Mouse (Mus musculus): ENCODE data around the gene Ppox. TPM values are rescaled to one million over a fixed set of nuclear protein-coding genes. Genes with fewer than 3 reads are reported as not detected.

The Ppox gene
- polyA plus RNA-seq, 1 experiment from 2014 or later: 59.8 TPM

DNA sequence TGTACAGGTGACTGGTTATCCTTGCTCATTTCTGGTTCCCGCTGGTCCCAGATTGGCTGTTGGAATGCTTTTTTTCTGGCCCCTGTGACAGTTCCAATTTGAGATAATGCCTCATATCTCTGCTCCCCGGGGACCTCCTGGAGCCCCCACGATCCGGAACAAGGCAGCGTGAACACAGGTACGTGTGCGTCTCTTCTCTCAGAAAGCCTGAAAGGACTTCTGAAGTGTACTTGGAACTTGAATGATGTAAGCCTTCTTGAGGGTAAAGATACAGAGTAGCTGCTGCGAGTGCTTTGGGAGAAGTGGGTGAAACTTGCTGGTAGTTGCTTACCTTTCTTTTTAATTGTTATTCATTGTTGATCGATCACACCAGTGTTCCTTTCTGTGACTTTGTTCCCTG, 9.8 kb downstream of the Ppox start:
- WGBS: 37% methylated on average over 9 of the region's 9 CpGs

DNA sequence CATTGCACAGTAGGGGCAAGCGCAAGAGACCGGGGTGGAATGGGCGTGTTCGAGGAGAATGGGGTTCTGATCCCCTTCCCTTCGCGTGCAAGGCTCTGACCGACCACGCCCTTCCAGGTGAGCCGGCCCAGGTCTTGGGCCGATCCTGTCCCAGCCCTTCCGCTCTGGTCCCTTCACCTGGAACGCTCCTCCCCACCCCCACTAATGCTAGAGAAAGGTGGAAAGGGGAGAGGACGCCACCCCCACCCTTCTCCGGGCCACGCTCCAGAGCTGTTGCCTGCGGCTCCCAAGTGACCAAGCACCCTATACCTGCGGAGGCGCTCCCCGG, 10.4 kb downstream of the Ppox start:
- H3K4me3 ChIP-seq: peak overlapping the region; percentile 86
- H3K36me3 ChIP-seq: peaks cover 38% of the 10 kb centered on the region
- peaks cover 21% of the 10 kb centered on the region for H3K4me1 ChIP-seq
- no peaks in the 10 kb centered on the region for H3K9me3 ChIP-seq
- DNase-seq (ENCODE audit: low spot score): no peak
- WGBS: 0% methylated on average over 19 of the region's 19 CpGs
- no peaks in the 10 kb centered on the region for H3K27me3 ChIP-seq (ENCODE audit: insufficient read depth, poor library complexity, severe bottlenecking)
- H3K27ac ChIP-seq: peak overlapping the region; percentile 92

More for the DNA sequence above, 9.8 kb downstream of the Ppox start:
- H3K9me3 ChIP-seq: no peaks in the 10 kb centered on the region
- H3K36me3 ChIP-seq: peaks cover 45% of the 10 kb centered on the region
- peak overlapping the region; percentile 92 for H3K27ac ChIP-seq
- peaks cover 22% of the 10 kb centered on the region for H3K4me1 ChIP-seq
- H3K4me3 ChIP-seq: peak overlapping the region; percentile 86
- no peak for DNase-seq (ENCODE audit: low spot score)
- H3K27me3 ChIP-seq (ENCODE audit: insufficient read depth, poor library complexity, severe bottlenecking): no peaks in the 10 kb centered on the region

DNA sequence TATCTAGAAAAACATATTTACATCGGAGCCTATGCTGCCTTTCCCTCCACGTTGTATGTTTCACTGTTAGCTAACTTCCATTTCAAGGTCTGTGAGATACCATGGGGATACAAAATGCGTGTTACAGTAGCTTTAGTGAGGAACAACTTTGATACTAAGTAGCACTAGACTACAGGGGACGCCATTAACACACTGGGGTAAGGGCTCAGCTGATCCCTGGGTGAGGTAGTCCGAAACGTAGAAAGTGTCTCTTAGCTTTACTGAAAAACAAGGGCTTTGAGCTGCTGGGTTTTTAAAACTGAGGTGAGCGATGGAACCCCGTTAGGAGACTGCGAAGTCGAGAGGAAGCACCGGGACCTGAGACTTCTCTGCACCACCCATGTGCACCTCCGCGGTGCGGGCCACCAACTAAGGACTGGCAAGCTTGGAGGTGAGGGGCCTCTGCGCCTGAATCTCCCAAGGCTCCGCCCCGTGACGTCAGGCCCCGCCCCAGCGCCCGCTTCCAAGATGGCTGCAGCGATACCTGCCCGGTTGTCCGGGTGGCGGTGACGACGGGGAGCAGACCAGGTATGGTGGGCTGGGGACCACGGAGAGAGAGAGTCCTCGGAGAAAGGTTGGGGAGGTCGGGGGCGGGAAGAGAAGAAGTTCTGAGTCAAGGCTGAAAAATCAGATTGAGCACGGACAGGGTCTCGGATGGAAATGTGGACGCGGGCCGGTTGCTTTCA, 11.0 kb downstream of the Ppox start, which contains the start of gene B4galt3:
B4galt3 (plus strand) TSS at position 481 of the 725 bp plus-strand sequence.
- peak within 1 kb of the TSS; percentile 92 for H3K27ac ChIP-seq
- H3K4me1 ChIP-seq: peaks cover 21% of the 10 kb centered on the region
- DNase-seq (ENCODE audit: low spot score): peak; percentile 97
- no peaks in the 10 kb centered on the region for H3K9me3 ChIP-seq
- peaks cover 33% of the 10 kb centered on the region for H3K36me3 ChIP-seq
- no peaks in the 10 kb centered on the region for H3K27me3 ChIP-seq (ENCODE audit: insufficient read depth, poor library complexity, severe bottlenecking)
- peak within 1 kb of the TSS; percentile 86 for H3K4me3 ChIP-seq
- 3% methylated on average over 36 of the region's 36 CpGs for WGBS

DNA sequence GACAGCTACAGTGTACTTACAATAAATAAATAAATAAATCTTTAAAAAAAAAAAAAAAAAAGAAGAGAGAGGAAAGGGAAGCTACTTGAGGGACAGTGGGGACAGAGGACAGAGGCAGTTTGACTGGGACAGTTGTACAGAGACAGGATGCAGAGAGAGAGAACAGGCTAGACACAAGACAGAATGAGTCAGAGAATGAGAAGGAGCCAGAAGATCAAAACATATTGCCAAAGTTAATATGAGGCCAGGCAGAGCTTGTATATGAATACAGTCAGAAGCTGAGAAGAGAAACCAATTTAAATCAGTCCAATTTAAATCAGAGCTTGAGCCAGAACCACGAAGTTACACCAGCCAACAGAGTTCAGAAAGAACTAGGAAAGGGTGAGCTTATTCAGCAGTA, 12.6 kb downstream of the Ppox start:
- Histone ChIP-seq H3K9me3 (no peaks in the 10 kb centered on the region), H3K27me3 (ENCODE audit: insufficient read depth, poor library complexity, severe bottlenecking) (no peaks in the 10 kb centered on the region), H3K27ac (no peak overlapping the region), H3K4me3 (no peak overlapping the region), H3K36me3 (peaks cover 16% of the 10 kb centered on the region), H3K4me1 (peaks cover 27% of the 10 kb centered on the region)
- DNase-seq (ENCODE audit: low spot score): no peak
- 59% methylated on average over 1 of the region's 1 CpGs for WGBS

DNA sequence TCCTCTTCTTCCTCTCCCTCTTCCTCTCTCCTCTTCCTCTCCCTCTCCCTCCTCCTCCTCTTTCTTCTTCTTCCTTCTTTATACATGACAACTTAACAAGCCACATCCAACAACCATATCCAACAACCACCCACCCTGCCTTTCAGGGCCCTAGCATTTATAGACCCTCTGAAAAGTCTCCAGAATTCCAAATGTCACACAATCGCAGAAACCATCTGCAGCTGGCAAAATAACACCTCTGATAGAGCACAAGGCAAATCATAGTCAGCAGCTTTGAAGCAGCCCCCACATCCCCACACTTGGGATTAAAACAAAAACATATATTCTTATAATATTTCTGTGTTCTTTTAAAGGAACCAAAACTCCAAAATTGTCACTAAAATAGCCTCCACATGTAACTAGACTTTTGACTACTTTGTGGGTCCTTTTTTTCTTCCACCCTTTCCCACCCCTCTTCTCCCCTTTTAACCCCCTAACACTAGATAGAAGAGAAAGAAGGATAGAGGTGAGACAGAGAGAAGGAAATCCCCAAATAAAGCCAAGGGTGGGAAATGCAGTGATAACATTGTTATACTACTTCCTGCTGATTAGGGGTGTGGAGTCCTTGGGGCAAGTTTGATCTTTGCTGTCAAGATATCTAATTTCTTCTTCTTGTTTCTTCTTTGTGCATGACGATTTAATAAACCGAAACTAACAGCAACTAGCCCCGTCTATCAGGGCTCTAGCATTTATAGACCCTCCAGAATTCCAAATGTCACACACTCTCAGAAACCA, 14.8 kb downstream of the Ppox start:
- Histone ChIP-seq H3K4me1 (peaks cover 33% of the 10 kb centered on the region), H3K9me3 (no peaks in the 10 kb centered on the region), H3K36me3 (no peaks in the 10 kb centered on the region), H3K27me3 (ENCODE audit: insufficient read depth, poor library complexity, severe bottlenecking) (no peaks in the 10 kb centered on the region), H3K27ac (no peak overlapping the region), H3K4me3 (no peak overlapping the region)
- DNase-seq (ENCODE audit: low spot score): no peak
- WGBS: 58% methylated on average over 4 of the region's 4 CpGs

DNA sequence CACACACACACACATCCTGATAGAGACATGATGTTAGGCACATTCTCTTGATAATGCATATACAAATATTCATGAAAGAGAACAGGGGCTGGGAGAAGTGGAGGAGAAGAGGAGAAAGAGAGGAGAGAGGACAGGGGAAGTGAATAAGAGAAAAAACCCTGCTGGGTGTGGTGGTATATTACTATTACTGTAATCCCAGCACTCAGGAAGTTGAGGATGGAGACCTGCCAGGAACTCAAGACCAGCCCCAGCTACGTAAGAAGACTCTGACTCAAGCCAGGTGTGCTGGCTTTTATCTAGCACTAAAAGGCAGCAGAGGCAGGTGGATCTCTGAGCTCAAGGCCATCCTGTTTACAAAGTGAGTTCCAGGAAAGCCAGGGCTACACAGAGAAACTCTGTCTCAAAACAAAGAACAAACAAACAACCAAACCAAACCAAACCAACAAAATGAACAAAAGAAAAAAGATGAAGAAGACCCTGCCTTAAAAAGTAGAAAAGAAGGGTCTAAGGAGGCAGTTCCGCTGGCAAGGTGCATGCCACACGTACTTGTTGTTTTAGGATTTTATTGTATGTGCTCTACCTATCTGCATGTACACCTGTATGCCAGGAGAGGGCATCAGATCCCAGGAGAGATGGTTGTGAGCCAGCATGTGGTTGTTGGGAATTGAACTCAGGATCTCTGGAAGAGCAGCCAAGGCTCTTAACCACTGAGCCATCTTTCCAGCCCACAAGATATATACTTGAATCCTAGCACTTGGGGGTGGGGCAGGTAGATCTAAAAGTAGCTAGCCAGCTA, 17.1 kb downstream of the Ppox start:
- H3K9me3 ChIP-seq: no peaks in the 10 kb centered on the region
- H3K4me1 ChIP-seq: peaks cover 25% of the 10 kb centered on the region
- H3K27me3 ChIP-seq (ENCODE audit: insufficient read depth, poor library complexity, severe bottlenecking): no peaks in the 10 kb centered on the region
- H3K27ac ChIP-seq: peak overlapping the region; percentile 79
- WGBS: 77% methylated on average over 3 of the region's 3 CpGs
- no peak for DNase-seq (ENCODE audit: low spot score)
- no peak overlapping the region for H3K4me3 ChIP-seq
- no peaks in the 10 kb centered on the region for H3K36me3 ChIP-seq

DNA sequence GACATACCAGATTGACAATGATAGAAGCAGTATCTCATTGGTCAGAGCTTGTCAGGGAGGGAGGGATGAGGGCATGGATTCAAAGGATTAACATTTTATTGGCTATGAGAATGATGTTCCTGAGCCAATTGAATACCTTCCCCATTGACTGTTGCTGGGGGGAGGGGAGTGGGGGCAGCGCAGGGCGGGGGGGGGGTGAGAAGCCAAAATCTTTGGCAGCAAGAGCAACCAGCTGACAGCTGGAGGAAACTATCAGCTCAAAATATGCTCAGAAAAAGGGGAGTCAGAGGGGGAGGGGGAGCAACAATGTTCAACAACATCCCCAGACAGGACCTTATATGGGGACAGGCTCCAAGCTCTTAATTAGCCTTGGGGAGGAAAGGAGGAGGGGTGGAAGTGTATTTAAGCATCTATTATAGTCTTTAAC, 17.8 kb downstream of the Ppox start:
- no peak for DNase-seq (ENCODE audit: low spot score)
- peaks cover 29% of the 10 kb centered on the region for H3K4me1 ChIP-seq
- 0% methylated on average over 2 of the region's 2 CpGs for WGBS
- H3K27me3 ChIP-seq (ENCODE audit: insufficient read depth, poor library complexity, severe bottlenecking): no peaks in the 10 kb centered on the region
- H3K9me3 ChIP-seq: no peaks in the 10 kb centered on the region
- no peaks in the 10 kb centered on the region for H3K36me3 ChIP-seq
- H3K4me3 ChIP-seq: peak overlapping the region; percentile 49
- peak overlapping the region; percentile 79 for H3K27ac ChIP-seq

DNA sequence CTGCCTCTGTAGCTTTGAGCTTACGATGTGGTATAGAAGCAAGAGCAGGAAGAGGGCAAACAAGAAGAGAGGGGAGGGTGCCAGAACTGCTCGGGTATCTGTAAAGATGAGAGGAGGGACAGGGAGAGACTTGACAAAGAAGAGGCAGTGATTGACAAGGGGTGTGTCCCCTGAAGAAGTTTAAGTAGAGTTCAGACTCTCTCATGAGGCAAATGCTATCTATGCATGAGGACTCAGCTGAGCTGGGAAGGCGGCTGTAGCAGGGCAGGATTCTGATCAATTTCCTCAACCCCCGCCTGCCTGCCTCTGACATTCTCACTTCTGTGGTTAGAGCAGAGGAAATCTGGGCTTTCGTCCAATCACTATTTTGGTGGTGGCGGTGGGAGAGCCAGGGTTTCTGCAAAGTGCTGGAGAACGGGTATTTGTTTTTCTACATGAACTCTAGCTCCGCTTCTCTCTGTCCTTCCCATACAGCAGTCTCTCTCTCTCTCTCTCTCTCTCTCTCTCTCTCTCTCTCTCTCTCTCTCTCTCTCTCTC, 18.3 kb downstream of the Ppox start:
- H3K4me3 ChIP-seq: peak overlapping the region; percentile 49
- no peaks in the 10 kb centered on the region for H3K36me3 ChIP-seq
- H3K27ac ChIP-seq: peak overlapping the region; percentile 79
- 4% methylated on average over 8 of the region's 8 CpGs for WGBS
- no peaks in the 10 kb centered on the region for H3K27me3 ChIP-seq (ENCODE audit: insufficient read depth, poor library complexity, severe bottlenecking)
- H3K4me1 ChIP-seq: peaks cover 29% of the 10 kb centered on the region
- no peak for DNase-seq (ENCODE audit: low spot score)
- no peaks in the 10 kb centered on the region for H3K9me3 ChIP-seq

DNA sequence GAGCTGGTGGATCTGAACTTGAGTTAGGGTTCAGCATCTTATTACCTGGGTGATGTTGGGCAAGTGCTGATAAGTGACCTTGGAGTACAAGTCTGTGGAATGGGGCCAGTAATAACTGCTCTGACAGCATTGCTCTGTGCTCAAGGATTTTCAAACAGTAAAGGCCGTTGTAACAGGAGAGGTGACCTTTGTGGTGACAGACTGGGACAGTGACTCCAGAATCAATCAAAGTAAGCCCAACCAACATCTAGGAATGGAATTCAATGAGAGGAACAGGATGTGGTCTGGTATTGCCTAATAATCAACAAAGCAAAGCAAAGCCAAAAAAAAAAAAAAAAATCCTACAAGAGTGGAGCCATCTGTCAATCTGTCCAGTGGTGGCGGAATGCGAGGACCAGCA, 20.7 kb downstream of the Ppox start:
- Histone ChIP-seq H3K36me3 (no peaks in the 10 kb centered on the region), H3K9me3 (no peaks in the 10 kb centered on the region), H3K4me3 (no peak overlapping the region), H3K27ac (no peak overlapping the region), H3K27me3 (ENCODE audit: insufficient read depth, poor library complexity, severe bottlenecking) (no peaks in the 10 kb centered on the region), H3K4me1 (peaks cover 29% of the 10 kb centered on the region)
- 71% methylated on average over 3 of the region's 3 CpGs for WGBS
- DNase-seq (ENCODE audit: low spot score): no peak

DNA sequence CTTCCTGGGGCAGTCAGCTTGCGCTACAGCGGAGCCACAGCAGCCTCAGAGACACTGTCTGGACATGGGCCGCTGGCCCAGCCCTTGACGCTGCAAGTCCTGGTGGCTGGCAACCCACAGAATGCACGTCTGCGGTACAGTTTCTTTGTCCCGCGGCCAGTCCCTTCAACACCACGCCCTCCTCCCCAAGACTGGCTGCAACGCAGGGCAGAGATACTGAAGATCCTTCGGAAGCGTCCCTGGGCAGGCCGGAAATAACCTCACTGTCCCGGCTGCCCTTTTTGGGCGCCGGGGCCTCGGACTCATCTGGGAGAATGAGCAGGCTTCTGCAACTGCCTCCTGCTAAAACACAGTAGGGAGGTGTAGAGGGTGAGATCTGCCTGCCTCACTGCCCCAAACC, 22.1 kb downstream of the Ppox start:
- 53% methylated on average over 17 of the region's 17 CpGs for WGBS
- Histone ChIP-seq H3K9me3 (no peaks in the 10 kb centered on the region), H3K27me3 (ENCODE audit: insufficient read depth, poor library complexity, severe bottlenecking) (no peaks in the 10 kb centered on the region), H3K4me1 (peaks cover 28% of the 10 kb centered on the region), H3K4me3 (peak overlapping the region; percentile 15; the same call in 1 of the 2 replicates), H3K36me3 (peaks cover 4% of the 10 kb centered on the region; the same call in 1 of the 2 replicates), H3K27ac (peak overlapping the region; percentile 56)
- no peak for DNase-seq (ENCODE audit: low spot score)

DNA sequence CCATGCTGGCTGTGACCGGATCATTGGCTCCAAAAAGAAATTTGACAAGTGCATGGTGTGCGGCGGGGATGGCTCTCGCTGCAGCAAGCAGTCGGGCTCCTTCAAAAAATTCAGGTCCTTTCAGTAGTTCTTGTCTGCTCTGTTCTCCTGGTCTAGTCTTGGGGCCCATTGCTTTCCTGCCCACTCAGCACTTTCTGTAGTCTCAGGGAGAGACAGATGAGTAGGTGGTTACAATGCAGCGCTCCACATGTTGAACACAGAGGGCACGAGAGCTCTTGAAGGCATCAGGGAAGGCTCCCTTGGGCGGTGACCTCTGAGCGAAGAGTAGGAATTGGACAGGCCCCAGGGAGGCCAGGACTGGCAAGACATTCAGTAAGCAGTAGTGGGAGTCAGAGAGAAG, 23.2 kb downstream of the Ppox start:
- no peak overlapping the region for H3K27ac ChIP-seq
- WGBS: 78% methylated on average over 9 of the region's 9 CpGs
- DNase-seq (ENCODE audit: low spot score): no peak
- no peaks in the 10 kb centered on the region for H3K27me3 ChIP-seq (ENCODE audit: insufficient read depth, poor library complexity, severe bottlenecking)
- H3K4me1 ChIP-seq: peaks cover 19% of the 10 kb centered on the region
- H3K36me3 ChIP-seq: peaks cover 4% of the 10 kb centered on the region; the same call in 1 of the 2 replicates
- no peak overlapping the region; the same call in 1 of the 2 replicates for H3K4me3 ChIP-seq
- H3K9me3 ChIP-seq: no peaks in the 10 kb centered on the region

DNA sequence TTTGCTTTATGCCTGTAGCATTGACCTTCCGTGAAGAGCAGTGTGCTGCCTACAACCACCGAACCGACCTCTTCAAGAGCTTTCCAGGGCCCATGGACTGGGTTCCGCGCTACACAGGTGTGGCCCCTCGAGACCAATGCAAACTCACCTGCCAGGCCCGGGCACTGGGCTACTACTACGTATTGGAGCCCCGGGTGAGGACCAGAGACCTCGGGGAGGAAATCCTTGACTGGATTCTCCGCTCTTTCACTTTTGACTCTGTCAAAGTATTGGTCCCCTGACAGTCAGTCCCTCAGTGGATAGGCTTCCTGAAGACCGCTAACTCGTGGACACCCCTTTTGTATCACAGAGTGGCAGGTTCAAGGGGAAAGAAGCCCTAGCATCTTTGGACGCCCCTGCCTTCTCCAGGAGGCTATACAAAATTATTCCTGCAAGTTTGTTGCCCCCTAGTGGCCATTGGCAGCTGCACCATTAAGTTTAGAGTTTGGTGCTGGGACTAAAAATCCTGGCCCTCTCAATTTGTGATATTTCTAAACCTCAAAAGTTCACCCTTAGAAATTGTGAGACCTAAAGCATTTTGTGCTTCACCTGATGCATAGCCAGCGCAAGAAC, 23.9 kb downstream of the Ppox start:
- WGBS: 58% methylated on average over 15 of the region's 15 CpGs
- H3K4me1 ChIP-seq: peaks cover 19% of the 10 kb centered on the region
- H3K27me3 ChIP-seq (ENCODE audit: insufficient read depth, poor library complexity, severe bottlenecking): no peaks in the 10 kb centered on the region
- DNase-seq (ENCODE audit: low spot score): no peak
- no peak overlapping the region for H3K27ac ChIP-seq
- no peaks in the 10 kb centered on the region for H3K9me3 ChIP-seq
- H3K36me3 ChIP-seq: peaks cover 4% of the 10 kb centered on the region; the same call in 1 of the 2 replicates
- H3K4me3 ChIP-seq: no peak overlapping the region

Measured in heart, embryonic 10.5 days (tissue).